Mouse (Mus musculus) lung, embryonic 15.5 days (tissue): ENCODE measurements around the gene Ces1g. TPM values are rescaled to one million over a fixed set of nuclear protein-coding genes. Genes with fewer than 3 reads are reported as not detected.

Experiments
- ATAC-seq: fragments of 200-750 bp; cut with Nextera tagmentation; 2 replicates; pipeline ENCODE4 v1.8.0; 2017; ENCODE audit warnings: moderate number of reproducible peaks, borderline replicate concordance; ENCODE audit not compliant: low FRiP score, low TSS enrichment; ENCODE audit errors: extremely low read depth
- H3K27ac ChIP-seq: fragments of 300-500 bp; sonication (generic); 2 replicates; pipeline ENCODE4 v1.5.1; 2015; ENCODE audit warnings: moderate library complexity, mild to moderate bottlenecking, inconsistent platforms
- H3K27me3 ChIP-seq: fragments of 300-500 bp; sonication (generic); 2 replicates; pipeline ENCODE4 v1.6.1; 2015; ENCODE audit warnings: inconsistent platforms
- H3K36me3 ChIP-seq: fragments of 300-500 bp; sonication (generic); 2 replicates; pipeline ENCODE4 v1.6.1; 2015; ENCODE audit warnings: inconsistent platforms
- H3K4me1 ChIP-seq: fragments of 300-500 bp; sonication (generic); 2 replicates; pipeline ENCODE4 v1.6.1; 2015; ENCODE audit warnings: inconsistent platforms
- H3K4me2 ChIP-seq: fragments of 300-500 bp; sonication (generic); 2 replicates; pipeline ENCODE4 v1.6.1; 2015; ENCODE audit warnings: inconsistent platforms, mild to moderate bottlenecking, moderate library complexity
- H3K4me3 ChIP-seq: fragments of 300-500 bp; sonication (generic); 2 replicates; pipeline ENCODE4 v1.5.1; 2015; ENCODE audit warnings: mild to moderate bottlenecking, inconsistent platforms
- H3K9ac ChIP-seq: fragments of 300-500 bp; sonication (generic); 2 replicates; pipeline ENCODE4 v1.6.1; 2015; ENCODE audit warnings: inconsistent platforms
- H3K9me3 ChIP-seq: fragments of 300-500 bp; sonication (generic); 2 replicates; pipeline ENCODE4 v1.6.1; 2016; ENCODE audit warnings: inconsistent platforms
- WGBS: fragments of 180-500 bp; shearing (Covaris S2); methylation state at CpG from one replicate; pipeline ENCODE4 v1.1.7; 2015; 5-methylcytosine and 5-hydroxymethylcytosine counted together
- polyA plus RNA-seq: library from polyadenylated mRNA; unstranded; fragments of >200 nt; fragmentation: Nextera tagmentation; extraction: Ambion mirVana; gene quantifications from 2 replicates; pipeline ENCODE4 v1.2.1, GENCODE M21; 2015

Gene Ces1g
- 0.25 and 0.34 TPM in 2 replicates for polyA plus RNA-seq

DNA sequence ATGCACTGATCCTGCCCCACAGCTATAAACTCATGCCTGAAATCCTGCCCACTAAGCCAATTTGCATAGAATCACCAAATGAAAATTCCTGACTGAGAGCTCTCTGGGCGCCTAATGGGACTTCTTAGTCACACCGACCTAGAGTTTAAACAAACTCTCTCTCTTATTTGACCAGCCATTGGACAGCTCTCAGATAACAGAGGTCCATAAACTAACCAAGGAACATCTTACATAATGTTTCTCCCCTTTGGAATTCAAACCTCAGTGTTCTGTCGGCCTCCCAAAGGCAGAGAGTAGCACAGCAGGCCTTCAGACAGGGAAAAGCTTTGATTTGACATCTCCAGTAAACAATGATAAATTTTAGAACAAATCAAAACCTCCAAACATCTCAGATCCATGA lies at the start of gene Ces1g:
Gene Ces1g (minus strand): TSS at position 102 of the 400 bp plus-strand sequence.
- no peaks in the 10 kb centered on the region for H3K27me3 ChIP-seq
- no peaks in the 10 kb centered on the region for H3K4me1 ChIP-seq
- H3K36me3 ChIP-seq: no peaks in the 10 kb centered on the region
- H3K27ac ChIP-seq: no peak within 1 kb of the TSS
- 16% methylated on average over 3 of the region's 3 CpGs for WGBS
- no peak within 1 kb of the TSS for H3K4me2 ChIP-seq
- H3K9me3 ChIP-seq: no peaks in the 10 kb centered on the region
- no peak within 1 kb of the TSS for H3K9ac ChIP-seq
- H3K4me3 ChIP-seq: no peak within 1 kb of the TSS
- no peak for ATAC-seq

DNA sequence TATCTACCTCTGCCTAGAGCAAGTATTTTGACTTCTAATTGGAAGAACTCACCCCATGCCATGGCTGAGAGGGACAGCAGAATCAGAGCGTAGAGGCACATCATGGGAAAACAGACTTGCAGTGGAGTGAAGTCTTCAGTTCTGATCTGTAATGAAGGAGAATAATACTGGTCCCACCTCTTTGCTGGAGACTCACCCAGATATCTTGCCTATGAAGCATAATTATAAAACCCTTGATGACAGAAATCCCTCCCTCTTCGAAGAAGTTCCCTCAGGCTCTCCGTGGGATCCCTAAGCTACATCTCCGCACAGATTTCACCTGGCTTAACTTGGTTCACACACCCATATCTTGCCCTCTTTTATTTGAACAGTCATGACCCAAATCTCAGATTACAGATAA lies 42.5 kb upstream of the Ces1g start, which contains the start of gene Ces1h:
Gene Ces1h (minus strand): TSS at position 101 of the 400 bp plus-strand sequence.
- Histone ChIP-seq H3K9me3 (no peaks in the 10 kb centered on the region), H3K4me3 (no peak within 1 kb of the TSS), H3K4me2 (no peak within 1 kb of the TSS), H3K27ac (no peak within 1 kb of the TSS), H3K27me3 (no peaks in the 10 kb centered on the region), H3K36me3 (no peaks in the 10 kb centered on the region), H3K4me1 (no peaks in the 10 kb centered on the region), H3K9ac (no peak within 1 kb of the TSS)
- WGBS: 90% methylated on average over 4 of the region's 4 CpGs
- no peak for ATAC-seq

DNA sequence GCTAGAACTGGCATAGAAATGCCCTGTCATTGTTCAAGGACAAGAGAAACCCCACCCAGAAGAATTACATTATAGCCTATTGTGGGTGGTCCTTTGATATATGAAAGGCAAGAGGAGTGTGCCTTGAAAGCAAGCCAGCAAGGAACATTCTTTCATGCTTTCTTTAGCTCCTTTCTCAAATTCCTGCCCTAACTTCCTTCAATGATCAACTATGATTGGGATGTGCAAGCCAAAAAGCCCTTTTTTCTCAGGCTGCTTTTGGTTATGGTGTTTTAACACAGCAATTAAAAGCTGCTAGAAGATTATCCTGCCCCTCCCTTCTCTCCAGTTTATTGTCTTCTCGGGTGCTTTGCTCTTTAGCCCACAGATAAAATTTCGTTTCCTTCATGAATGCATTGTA lies 32.4 kb upstream of the Ces1g start:
- Histone ChIP-seq H3K4me3 (no peak overlapping the region), H3K4me1 (no peaks in the 10 kb centered on the region), H3K9me3 (no peaks in the 10 kb centered on the region), H3K27me3 (no peaks in the 10 kb centered on the region), H3K4me2 (no peak overlapping the region), H3K27ac (no peak overlapping the region), H3K9ac (no peak overlapping the region), H3K36me3 (no peaks in the 10 kb centered on the region)
- 38% methylated on average over 2 of the region's 2 CpGs for WGBS
- ATAC-seq: no peak

DNA sequence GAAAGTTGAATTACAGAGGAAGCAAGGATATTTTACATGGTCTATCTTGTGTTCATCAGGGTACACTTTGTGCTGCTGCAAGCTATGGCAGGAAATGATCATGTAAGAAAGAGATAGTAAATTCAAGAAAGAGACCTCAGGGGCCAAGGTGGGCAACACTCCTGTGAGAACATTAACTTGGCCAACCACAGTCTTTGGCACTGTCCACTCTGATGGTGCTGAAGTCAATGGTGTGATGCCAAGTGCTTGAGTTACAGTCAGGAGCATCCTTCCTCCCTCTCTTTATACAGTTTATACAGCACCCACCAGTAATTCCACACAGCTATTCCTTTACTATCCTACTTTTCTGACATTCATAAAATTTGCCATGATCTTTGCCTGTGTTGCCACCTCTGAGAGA lies 23.0 kb upstream of the Ces1g start:
- H3K4me2 ChIP-seq: no peak overlapping the region
- no peaks in the 10 kb centered on the region for H3K4me1 ChIP-seq
- H3K9me3 ChIP-seq: no peaks in the 10 kb centered on the region
- no peak overlapping the region for H3K4me3 ChIP-seq
- ATAC-seq: no peak
- H3K27me3 ChIP-seq: no peaks in the 10 kb centered on the region
- no peaks in the 10 kb centered on the region for H3K36me3 ChIP-seq
- no peak overlapping the region for H3K9ac ChIP-seq
- no peak overlapping the region for H3K27ac ChIP-seq

DNA sequence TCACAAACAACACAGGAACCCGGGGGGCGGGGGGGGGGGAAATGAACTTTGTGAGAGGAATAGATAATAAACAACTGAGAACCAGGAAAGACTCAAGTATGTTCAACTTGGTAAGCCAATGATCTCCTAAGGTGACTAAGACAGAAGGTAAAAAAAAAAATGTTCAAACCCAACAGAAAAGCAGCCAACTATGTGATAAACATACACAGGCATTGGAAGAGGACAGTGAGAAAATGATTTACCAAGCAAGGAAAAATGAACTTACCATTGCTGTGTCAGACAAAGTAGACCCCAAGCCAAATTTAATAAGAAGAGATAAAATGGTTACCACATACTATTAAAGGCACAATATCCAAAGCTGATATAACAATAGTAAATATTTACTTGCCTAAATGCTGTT lies 2.4 kb upstream of the Ces1g start:
- H3K4me1 ChIP-seq: no peaks in the 10 kb centered on the region
- 89% methylated on average over 2 of the region's 2 CpGs for WGBS
- H3K27ac ChIP-seq: no peak overlapping the region
- H3K36me3 ChIP-seq: no peaks in the 10 kb centered on the region
- H3K4me2 ChIP-seq: no peak overlapping the region
- no peaks in the 10 kb centered on the region for H3K27me3 ChIP-seq
- no peaks in the 10 kb centered on the region for H3K9me3 ChIP-seq
- ATAC-seq: no peak
- H3K4me3 ChIP-seq: no peak overlapping the region
- H3K9ac ChIP-seq: no peak overlapping the region

DNA sequence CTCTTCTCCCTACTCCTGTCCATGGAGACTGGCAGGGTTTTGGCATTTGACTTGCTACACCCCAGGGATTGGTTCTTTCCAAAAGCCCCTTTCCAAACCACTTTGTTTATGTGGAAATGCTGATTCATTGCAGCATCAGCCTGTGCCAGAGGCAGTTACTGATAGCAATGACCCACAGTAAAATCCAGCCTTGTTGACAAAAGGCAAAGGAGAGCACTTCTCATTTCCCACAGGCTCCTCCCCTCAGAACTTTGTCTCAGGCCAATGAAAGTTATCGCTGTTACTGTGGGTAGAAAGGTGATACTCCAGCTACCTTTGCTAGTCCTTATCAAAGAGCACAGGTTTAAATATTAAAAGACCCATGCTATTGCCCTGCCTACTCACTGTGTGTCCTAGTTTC lies 4.4 kb downstream of the Ces1g start:
- 0 out of 2 replicates have a peak, but pooled peaks have one; percentile 19 for ATAC-seq
- 53% methylated on average over 1 of the region's 1 CpGs for WGBS
- no peaks in the 10 kb centered on the region for H3K27me3 ChIP-seq
- H3K4me3 ChIP-seq: no peak overlapping the region
- no peak overlapping the region for H3K9ac ChIP-seq
- H3K36me3 ChIP-seq: no peaks in the 10 kb centered on the region
- H3K9me3 ChIP-seq: no peaks in the 10 kb centered on the region
- H3K27ac ChIP-seq: peak overlapping the region; percentile 9; the same call in 1 of the 2 replicates
- no peak overlapping the region for H3K4me2 ChIP-seq
- H3K4me1 ChIP-seq: no peaks in the 10 kb centered on the region

DNA sequence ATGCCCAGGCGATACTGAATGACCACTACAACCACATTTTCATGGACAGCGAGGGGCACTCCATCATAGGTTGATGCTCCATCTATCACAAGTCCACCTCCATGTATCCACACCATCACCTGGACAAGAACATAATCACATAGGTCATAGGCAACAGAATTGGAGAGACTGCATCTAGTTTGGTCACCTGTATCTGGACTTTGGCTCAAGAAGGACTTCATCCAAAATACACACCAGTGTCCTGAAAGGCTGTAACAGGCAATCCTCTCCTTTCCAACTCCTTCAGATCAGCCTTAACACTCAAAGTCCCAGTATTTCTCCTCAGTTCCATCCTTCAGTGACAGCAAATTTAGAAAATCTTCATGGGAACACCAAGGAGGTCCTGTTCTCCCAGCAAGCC lies 6.0 kb downstream of the Ces1g start:
- Histone ChIP-seq H3K9ac (no peak overlapping the region), H3K27ac (no peak overlapping the region), H3K4me3 (no peak overlapping the region), H3K36me3 (no peaks in the 10 kb centered on the region), H3K9me3 (no peaks in the 10 kb centered on the region), H3K4me1 (no peaks in the 10 kb centered on the region), H3K4me2 (no peak overlapping the region), H3K27me3 (no peaks in the 10 kb centered on the region)
- WGBS: 97% methylated on average over 2 of the region's 2 CpGs
- no peak for ATAC-seq

DNA sequence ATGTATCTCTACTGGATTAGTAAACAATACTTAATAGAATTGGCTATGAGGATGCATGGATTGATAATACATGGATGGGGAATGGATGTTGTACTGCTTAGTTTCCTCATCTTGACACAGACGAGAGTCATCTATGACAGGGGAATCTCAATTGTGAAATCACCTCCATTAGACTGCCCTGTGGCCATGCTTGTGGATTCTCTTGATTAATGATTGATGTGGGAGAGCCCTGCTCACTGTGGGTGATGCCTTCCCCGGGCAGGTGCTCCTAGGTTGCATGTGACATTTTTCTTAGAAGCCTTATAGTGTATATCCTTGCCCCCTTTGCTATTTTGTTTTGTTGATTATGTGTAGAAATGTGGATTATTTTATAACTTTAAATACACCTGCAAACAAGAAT lies 12.0 kb downstream of the Ces1g start:
- Histone ChIP-seq H3K9me3 (no peaks in the 10 kb centered on the region), H3K4me1 (no peaks in the 10 kb centered on the region), H3K27me3 (no peaks in the 10 kb centered on the region), H3K4me3 (no peak overlapping the region), H3K4me2 (no peak overlapping the region), H3K9ac (no peak overlapping the region), H3K36me3 (no peaks in the 10 kb centered on the region), H3K27ac (no peak overlapping the region)
- 50% methylated on average over 2 of the region's 2 CpGs for WGBS
- ATAC-seq: no peak

DNA sequence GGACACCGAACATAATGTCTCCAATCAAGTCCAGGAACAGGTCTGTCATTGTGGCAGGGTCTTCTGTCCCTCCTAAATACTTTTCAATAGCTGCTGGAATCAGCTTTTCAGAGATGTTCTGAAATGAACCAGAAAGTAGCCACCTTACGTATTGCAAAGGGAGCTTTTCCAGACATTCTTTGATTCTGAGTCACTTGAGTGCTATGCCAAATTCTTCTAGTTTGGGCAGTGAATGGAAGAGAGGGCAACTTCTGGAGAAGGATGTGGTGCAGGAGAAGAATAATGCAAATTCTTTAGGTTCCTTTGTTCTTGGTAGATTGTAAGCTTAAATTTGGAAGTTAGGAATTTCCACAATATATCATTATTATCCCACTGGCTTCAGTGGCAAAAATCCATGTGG lies 20.1 kb downstream of the Ces1g start:
- Histone ChIP-seq H3K36me3 (no peaks in the 10 kb centered on the region), H3K9me3 (no peaks in the 10 kb centered on the region), H3K27me3 (no peaks in the 10 kb centered on the region), H3K4me1 (no peaks in the 10 kb centered on the region), H3K4me3 (no peak overlapping the region), H3K4me2 (no peak overlapping the region), H3K27ac (no peak overlapping the region), H3K9ac (no peak overlapping the region)
- WGBS: 76% methylated on average over 2 of the region's 2 CpGs
- no peak for ATAC-seq

DNA sequence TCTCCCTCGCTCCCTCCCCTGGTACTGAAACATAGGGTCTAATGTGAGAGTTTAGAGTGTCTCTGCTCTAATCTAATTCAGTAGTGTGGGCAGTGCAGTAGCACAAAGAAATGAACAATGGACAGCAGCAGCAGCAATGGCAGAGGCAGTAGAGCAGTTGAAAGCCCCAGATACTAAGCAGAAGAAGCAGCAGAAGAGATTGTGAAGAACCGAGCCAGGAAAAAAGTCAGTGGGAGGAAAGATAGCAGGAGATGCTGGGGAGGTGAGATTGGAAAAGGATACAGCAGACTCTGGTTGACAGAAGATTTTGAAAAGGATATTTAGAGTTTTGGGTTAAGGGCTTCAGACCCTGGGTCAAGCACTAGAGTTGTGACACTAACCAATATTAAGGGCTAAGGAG lies 21.6 kb downstream of the Ces1g start:
- H3K27ac ChIP-seq: no peak overlapping the region
- 74% methylated on average over 2 of the region's 2 CpGs for WGBS
- H3K4me1 ChIP-seq: no peaks in the 10 kb centered on the region
- no peak overlapping the region for H3K4me3 ChIP-seq
- H3K9ac ChIP-seq: no peak overlapping the region
- H3K9me3 ChIP-seq: no peaks in the 10 kb centered on the region
- H3K36me3 ChIP-seq: no peaks in the 10 kb centered on the region
- no peaks in the 10 kb centered on the region for H3K27me3 ChIP-seq
- H3K4me2 ChIP-seq: no peak overlapping the region
- no peak for ATAC-seq

DNA sequence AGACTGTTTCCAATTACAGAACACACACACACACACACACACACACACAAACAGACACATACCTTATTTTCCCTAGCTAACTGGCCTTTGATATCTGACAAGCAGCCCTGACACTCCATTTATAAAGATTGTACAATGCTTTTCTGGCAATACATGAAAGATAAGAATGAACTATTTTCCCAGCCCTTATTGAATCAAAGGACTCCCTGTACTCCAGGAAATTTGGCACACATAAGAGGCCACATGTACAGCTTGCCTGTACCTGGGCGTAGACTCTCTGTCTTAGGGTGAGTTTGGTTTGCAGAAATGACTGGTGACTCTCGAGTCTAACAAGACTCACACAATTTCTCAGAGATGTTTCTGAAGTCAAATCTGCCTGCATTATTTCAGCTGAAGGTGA lies 53.2 kb downstream of the Ces1g start:
- WGBS: 29% methylated on average over 2 of the region's 2 CpGs

DNA sequence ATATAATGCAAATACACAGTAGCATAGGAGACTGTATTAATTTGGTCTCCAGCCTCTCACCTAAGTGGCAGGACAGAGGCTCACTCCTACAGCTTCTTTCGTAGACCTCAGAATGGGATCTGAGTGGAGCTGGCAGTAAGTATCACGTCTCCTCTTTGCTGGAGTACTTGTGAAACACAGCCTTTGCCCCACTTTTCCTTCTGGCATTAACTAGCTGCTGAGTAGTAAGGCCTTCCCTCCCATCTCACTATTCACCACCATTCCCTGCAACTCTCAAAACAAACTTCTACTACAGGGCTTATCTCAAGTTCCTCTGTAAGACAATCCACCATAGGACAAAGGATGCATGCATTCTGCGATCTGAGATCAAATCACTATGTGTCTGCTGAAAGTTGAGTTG lies 54.8 kb downstream of the Ces1g start:
- no peak for ATAC-seq
- 63% methylated on average over 3 of the region's 3 CpGs for WGBS
- Histone ChIP-seq H3K27ac (no peak overlapping the region), H3K4me3 (no peak overlapping the region), H3K9ac (no peak overlapping the region), H3K4me1 (no peaks in the 10 kb centered on the region; the same call in 1 of the 2 replicates), H3K4me2 (no peak overlapping the region), H3K27me3 (no peaks in the 10 kb centered on the region), H3K36me3 (no peaks in the 10 kb centered on the region), H3K9me3 (no peaks in the 10 kb centered on the region)

More for the DNA sequence above, 53.2 kb downstream of the Ces1g start:
- Histone ChIP-seq H3K27ac (no peak overlapping the region), H3K4me2 (no peak overlapping the region), H3K9ac (no peak overlapping the region), H3K4me3 (no peak overlapping the region), H3K9me3 (no peaks in the 10 kb centered on the region), H3K27me3 (no peaks in the 10 kb centered on the region), H3K36me3 (no peaks in the 10 kb centered on the region), H3K4me1 (no peaks in the 10 kb centered on the region; the same call in 1 of the 2 replicates)
- no peak for ATAC-seq

DNA sequence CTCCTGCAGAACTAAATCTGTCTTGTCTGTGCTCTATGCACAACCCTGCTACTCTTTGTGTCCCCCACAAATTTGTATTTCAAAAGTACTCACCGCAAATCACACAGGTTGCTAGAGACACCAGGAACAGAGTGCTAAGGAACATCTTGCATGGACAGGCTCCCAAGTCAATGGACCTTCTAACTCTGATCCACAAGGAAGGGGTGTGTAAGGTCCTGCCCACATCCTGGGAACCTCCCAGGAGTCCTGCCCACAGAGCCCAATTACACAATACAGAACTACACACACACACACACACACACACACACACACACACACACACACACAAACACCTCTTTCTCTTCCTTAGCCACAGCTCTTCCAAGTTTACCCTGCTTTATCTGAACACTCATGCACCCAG lies 57.6 kb downstream of the Ces1g start, which contains the start of gene Ces1f:
Gene Ces1f (minus strand): TSS at position 192 of the 400 bp plus-strand sequence.
- WGBS: 88% methylated on average over 1 of the region's 1 CpGs
- H3K9ac ChIP-seq: no peak within 1 kb of the TSS
- H3K27ac ChIP-seq: no peak within 1 kb of the TSS
- no peaks in the 10 kb centered on the region for H3K36me3 ChIP-seq
- ATAC-seq: peak; percentile 35; the same call in 1 of the 2 replicates
- H3K27me3 ChIP-seq: no peaks in the 10 kb centered on the region
- H3K4me1 ChIP-seq: no peaks in the 10 kb centered on the region; the same call in 1 of the 2 replicates
- H3K9me3 ChIP-seq: no peaks in the 10 kb centered on the region
- H3K4me2 ChIP-seq: no peak within 1 kb of the TSS
- H3K4me3 ChIP-seq: no peak within 1 kb of the TSS
